In genomic region chr2:113058914-113059313, GRCm38 (mm10) we compare ENCODE assay signal across 17 mouse cellular contexts.
A peak's percentile ranks its signal among the peaks of the same experiment; 100 is the strongest.
DNase-seq lines count a peak whose midpoint lies in the region; ATAC-seq lines count a peak whose summit lies in the region.
"Had no signal": no experiment of that assay in that cellular context is flagged by ENCODE, and none has a peak within 500 bp of the region (broad histone marks: within the 10 kb centered on the region; RNA-seq: fewer than 3 reads in every experiment).

No protein-coding gene starts in this region.

- peak; percentile 62 to 63 for DNase-seq in frontal cortex, postnatal 36 days (ENCODE audit: low spot score in 2 of 2)
- DNase-seq in left cerebral cortex, adult 18-20 months (ENCODE audit: low spot score in 2 of 2): peak; percentile 51 to 55
- DNase-seq in right cerebral cortex, postnatal 10 days (ENCODE audit: low spot score in 2 of 2): peak; percentile 71 to 80
- no peak for DNase-seq in lung, postnatal 14 days
- no peak for DNase-seq in embryo, embryonic 10 days (ENCODE audit: low spot score)
- DNase-seq: gastrocnemius, postnatal 10 days; kidney, adult 8-10 months; lung, adult 2 months; thymus, adult 18-20 months had no signal

- no peak overlapping the region for H3K4me2 ChIP-seq in forebrain, embryonic 16.5 days (ENCODE audit: low read length)
- H3K4me2 ChIP-seq in liver, embryonic 12.5 days: no peak overlapping the region
- H3K4me2 ChIP-seq: embryonic facial prominence, embryonic 15.5 days; heart, embryonic 15.5 days; hindbrain, embryonic 15.5 days; limb, embryonic 13.5 days had no signal

- no peaks in the 10 kb centered on the region for H3K4me1 ChIP-seq in forebrain, embryonic 16.5 days (replicated peaks; ENCODE audit: control insufficient read depth, insufficient read depth, low read length)
- H3K4me1 ChIP-seq in liver, embryonic 12.5 days: no peaks in the 10 kb centered on the region
- H3K4me1 ChIP-seq: heart, embryonic 15.5 days; hindbrain, embryonic 15.5 days; limb, embryonic 13.5 days had no signal

- H3K27ac ChIP-seq in forebrain, embryonic 16.5 days (ENCODE audit: low read length): no peak overlapping the region
- no peak overlapping the region for H3K27ac ChIP-seq in liver, embryonic 12.5 days
- H3K27ac ChIP-seq: embryonic facial prominence, embryonic 15.5 days; heart, embryonic 15.5 days; hindbrain, embryonic 15.5 days; limb, embryonic 13.5 days had no signal

- no peaks in the 10 kb centered on the region for H3K36me3 ChIP-seq in forebrain, embryonic 16.5 days (ENCODE audit: control insufficient read depth, insufficient read depth)
- H3K36me3 ChIP-seq in liver, embryonic 12.5 days: no peaks in the 10 kb centered on the region
- H3K36me3 ChIP-seq: embryonic facial prominence, embryonic 15.5 days; heart, embryonic 15.5 days; hindbrain, embryonic 15.5 days; limb, embryonic 13.5 days had no signal

- 51% methylated on average over 5 of the region's 5 CpGs for WGBS in forebrain, embryonic 16.5 days
- WGBS in liver, embryonic 12.5 days (ENCODE audit: insufficient replicate concordance): 55% methylated on average over 5 of the region's 5 CpGs

- H3K9me3 ChIP-seq in forebrain, embryonic 16.5 days (ENCODE audit: control insufficient read depth, low read length): no peaks in the 10 kb centered on the region
- H3K9me3 ChIP-seq in liver, embryonic 12.5 days (replicated peaks): 0 out of 2 replicates have a peak, but pooled peaks cover 3% of the 10 kb centered on the region
- H3K9me3 ChIP-seq: embryonic facial prominence, embryonic 15.5 days; heart, embryonic 15.5 days; hindbrain, embryonic 15.5 days; limb, embryonic 13.5 days had no signal

- H3K9ac ChIP-seq in forebrain, embryonic 16.5 days (replicated peaks; ENCODE audit: low read depth, low read length): no peak overlapping the region
- H3K9ac ChIP-seq in liver, embryonic 12.5 days: no peak overlapping the region
- H3K9ac ChIP-seq: embryonic facial prominence, embryonic 15.5 days; heart, embryonic 15.5 days; hindbrain, embryonic 15.5 days; limb, embryonic 13.5 days had no signal

- peak; percentile 79 for ATAC-seq in forebrain, embryonic 16.5 days
- no peak for ATAC-seq in liver, embryonic 12.5 days
- ATAC-seq in inflammation-experienced regulatory T-cells, adult 6 months: no peak
- ATAC-seq: Patski had no signal

- no peak overlapping the region for H3K4me3 ChIP-seq in forebrain, embryonic 16.5 days (replicated peaks; ENCODE audit: low read length)
- no peak overlapping the region for H3K4me3 ChIP-seq in liver, embryonic 12.5 days
- H3K4me3 ChIP-seq: embryonic facial prominence, embryonic 15.5 days; heart, embryonic 15.5 days; hindbrain, embryonic 15.5 days; limb, embryonic 13.5 days had no signal

- no peaks in the 10 kb centered on the region for H3K27me3 ChIP-seq in forebrain, embryonic 16.5 days (replicated peaks; ENCODE audit: control insufficient read depth, insufficient read depth, low read length)
- no peaks in the 10 kb centered on the region for H3K27me3 ChIP-seq in liver, embryonic 12.5 days (replicated peaks)
- H3K27me3 ChIP-seq: embryonic facial prominence, embryonic 15.5 days; heart, embryonic 15.5 days; hindbrain, embryonic 15.5 days; limb, embryonic 13.5 days; Patski had no signal

Comparison
In these comparisons a context has a peak if more than half of its experiments do, and no peak if none do; other contexts are left out.
1. DNase-seq: peak in frontal cortex, postnatal 36 days (2 of 2), left cerebral cortex, adult 18-20 months (2 of 2) and right cerebral cortex, postnatal 10 days (2 of 2); none in lung, postnatal 14 days (single experiment) and embryo, embryonic 10 days (single experiment).